Mouse (Mus musculus): ENCODE data around the gene Tle3. TPM values are rescaled to one million over a fixed set of nuclear protein-coding genes. Genes with fewer than 3 reads are reported as not detected.

Gene Tle3
- total RNA-seq, 2 experiments from 2014 or later, result 40.9 to 91.4 TPM

GRCm38 (mm10) chr9:61373942-61374900, 2.1 kb downstream of the Tle3 start:
- no peak for ATAC-seq (replicated peaks; ENCODE audit: poor library complexity, severe bottlenecking)

- no peak for ATAC-seq (replicated peaks; ENCODE audit: poor library complexity, severe bottlenecking)
Measured at GRCm38 (mm10) chr9:61375002-61375401, 2.8 kb downstream of the Tle3 start.

GRCm38 (mm10) chr9:61375802-61376561, 3.8 kb downstream of the Tle3 start:
- 0 out of 2 replicates have a peak, but pooled peaks have one; percentile 12 for ATAC-seq (replicated peaks; ENCODE audit: poor library complexity, severe bottlenecking)

GRCm38 (mm10) chr9:61376650-61377049, 4.5 kb downstream of the Tle3 start:
- ATAC-seq (replicated peaks; ENCODE audit: poor library complexity, severe bottlenecking), result 0 out of 2 replicates have a peak, but pooled peaks have one; percentile 4

GRCm38 (mm10) chr9:61377706-61378479, 5.7 kb downstream of the Tle3 start:
- ATAC-seq (replicated peaks; ENCODE audit: poor library complexity, severe bottlenecking), result no peak

- peak; percentile 21 for ATAC-seq (replicated peaks; ENCODE audit: poor library complexity, severe bottlenecking)
Measured at GRCm38 (mm10) chr9:61378516-61378915, 6.3 kb downstream of the Tle3 start.

GRCm38 (mm10) chr9:61379016-61379634, 7.0 kb downstream of the Tle3 start:
- ATAC-seq (replicated peaks; ENCODE audit: poor library complexity, severe bottlenecking), result no peak

- peak; percentile 56 for ATAC-seq (replicated peaks; ENCODE audit: poor library complexity, severe bottlenecking)
Measured at GRCm38 (mm10) chr9:61380258-61381062, 8.3 kb downstream of the Tle3 start.

GRCm38 (mm10) chr9:61381063-61381408, 8.9 kb downstream of the Tle3 start:
- ATAC-seq (replicated peaks; ENCODE audit: poor library complexity, severe bottlenecking), result no peak

GRCm38 (mm10) chr9:61381445-61381844, 9.3 kb downstream of the Tle3 start:
- no peak for ATAC-seq (replicated peaks; ENCODE audit: poor library complexity, severe bottlenecking)

GRCm38 (mm10) chr9:61382595-61383186, 10.5 kb downstream of the Tle3 start:
- ATAC-seq (replicated peaks; ENCODE audit: poor library complexity, severe bottlenecking), result no peak

- ATAC-seq (replicated peaks; ENCODE audit: poor library complexity, severe bottlenecking), result no peak
Measured at GRCm38 (mm10) chr9:61384101-61384500, 11.9 kb downstream of the Tle3 start.

GRCm38 (mm10) chr9:61384646-61385443, 12.7 kb downstream of the Tle3 start:
- ATAC-seq (replicated peaks; ENCODE audit: poor library complexity, severe bottlenecking), result no peak

- ATAC-seq (replicated peaks; ENCODE audit: poor library complexity, severe bottlenecking), result peak; percentile 86
Measured at GRCm38 (mm10) chr9:61385753-61386152, 13.6 kb downstream of the Tle3 start.

- 0 out of 2 replicates have a peak, but pooled peaks have one; percentile 0 for ATAC-seq (replicated peaks; ENCODE audit: poor library complexity, severe bottlenecking)
Measured at GRCm38 (mm10) chr9:61386314-61386713, 14.1 kb downstream of the Tle3 start.

GRCm38 (mm10) chr9:61387797-61388196, 15.6 kb downstream of the Tle3 start:
- ATAC-seq (replicated peaks; ENCODE audit: poor library complexity, severe bottlenecking), result peak; percentile 34

- ATAC-seq (replicated peaks; ENCODE audit: poor library complexity, severe bottlenecking), result no peak
Measured at GRCm38 (mm10) chr9:61388214-61388613, 16.0 kb downstream of the Tle3 start.

Measured in granulocyte monocyte progenitor cell, adult 5-6 weeks (primary cell).